Mouse (Mus musculus) embryonic fibroblast, embryonic 13.5 days (primary cell): ENCODE measurements at regions not wholly inside any gene's neighbourhood (a gene's known extent, or its start where the extent isn't known, plus 50 kb on each side); places are given as distances from the start of the nearest gene placed in this dataset.

Source experiments
- CTCF ChIP-seq: IDR thresholded peaks from 2 replicates; pipeline ENCODE4 v1.5.1; 2011; ENCODE audit warnings: mild to moderate bottlenecking, control low read depth, low read length, moderate library complexity, borderline replicate concordance; ENCODE audit not compliant: insufficient read depth
- POLR2A ChIP-seq: IDR thresholded peaks from 2 replicates; pipeline ENCODE4 v1.6.1; 2011; ENCODE audit warnings: low read depth, mild to moderate bottlenecking, control low read depth, low read length, moderate library complexity

- TF ChIP-seq CTCF (no peak), POLR2A (no peak)
Measured at GRCm38 (mm10) chr5:77581106-77581638, 173.3 kb upstream of the Igfbp7 start.
